18 mouse cellular contexts compared by ENCODE assay signal in the genomic region with DNA sequence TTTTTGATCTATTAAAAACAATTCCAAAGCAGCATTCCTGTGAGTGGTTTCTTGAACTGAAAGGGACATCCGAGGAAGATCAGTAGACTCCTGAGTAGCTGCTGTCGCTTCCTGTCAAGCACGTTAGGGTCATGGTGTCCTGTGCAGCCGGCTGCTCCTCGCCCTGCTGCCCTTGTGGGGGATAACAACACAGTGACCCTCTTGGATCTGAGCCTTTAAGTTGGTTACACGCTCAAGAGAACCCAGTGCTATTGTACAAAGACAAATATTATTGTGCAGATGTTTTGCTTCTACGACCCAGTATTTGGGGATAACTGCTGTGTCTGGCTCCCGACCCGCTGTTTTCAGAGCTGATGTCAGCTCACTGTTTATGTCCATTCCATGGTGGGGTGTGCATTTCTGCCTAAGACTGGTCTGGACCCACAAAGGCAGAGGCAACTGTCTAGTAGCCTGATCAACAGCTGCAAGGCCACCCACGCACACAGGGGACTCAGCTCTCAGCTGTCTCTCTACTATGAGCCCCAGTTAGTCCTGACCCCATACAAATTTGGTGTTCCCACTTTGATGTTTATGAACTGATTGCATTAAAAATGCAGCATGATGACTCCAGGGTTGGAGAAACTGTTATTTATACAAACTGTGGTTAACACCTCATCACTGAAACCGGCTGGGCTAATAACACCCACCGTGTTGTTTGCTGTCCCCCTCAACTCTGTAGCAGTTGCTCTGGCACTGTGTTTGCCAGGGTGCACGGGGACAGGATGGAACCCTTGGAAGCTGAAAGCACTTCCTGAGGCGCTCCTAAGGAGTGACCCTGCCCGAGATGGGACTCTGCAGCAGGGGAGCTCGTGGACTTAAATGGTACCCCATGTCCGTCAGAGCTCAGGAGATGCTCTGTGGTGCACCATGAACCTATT. TPM values are rescaled to one million over a fixed set of nuclear protein-coding genes. Genes with fewer than 3 reads are reported as not detected.
DNase-seq lines count a peak whose midpoint lies in the region; ATAC-seq and TF ChIP-seq lines count a peak whose summit lies in the region.
"Had no signal": no experiment of that assay in that cellular context is flagged by ENCODE, and none has a peak within 500 bp of the region (broad histone marks: within the 10 kb centered on the region; RNA-seq: fewer than 3 reads in every experiment).

No protein-coding gene starts in this region.

- no peak overlapping the region for H3K4me2 ChIP-seq in kidney, embryonic 16.5 days (replicated peaks; ENCODE audit: low read depth, low read length)
- no peak overlapping the region for H3K4me2 ChIP-seq in limb, embryonic 15.5 days
- H3K4me2 ChIP-seq: embryonic facial prominence, embryonic 12.5 days; heart, embryonic 15.5 days had no signal

- no peak for DNase-seq in kidney, postnatal 25 days
- DNase-seq in lung, postnatal 10 days = peak; percentile 81
- no peak for DNase-seq in lung, adult 2 months
- DNase-seq in MN1 (ENCODE audit: low spot score) = peak; percentile 4
- DNase-seq in layer of hippocampus, postnatal 25 days (ENCODE audit: extremely low spot score in 1 of 2, low spot score in 1 of 2) = no peak
- DNase-seq: adrenal gland, postnatal 36 days; cerebellum, adult 8-10 months; heart, adult 2 months; kidney, postnatal 36 days; left cerebral cortex, postnatal 4 days had no signal

- no peak overlapping the region for H3K27ac ChIP-seq in kidney, embryonic 16.5 days (ENCODE audit: low read length)
- H3K27ac ChIP-seq in limb, embryonic 15.5 days = no peak overlapping the region
- H3K27ac ChIP-seq: embryonic facial prominence, embryonic 12.5 days; heart, adult 2 months; heart, embryonic 15.5 days; hindbrain, postnatal 0 days; liver, embryonic 14.5 days had no signal

- 63% methylated on average over 17 of the region's 17 CpGs for WGBS in kidney, embryonic 16.5 days
- 69% methylated on average over 17 of the region's 17 CpGs for WGBS in lung, adult 2 months
- WGBS in limb, embryonic 15.5 days = 78% methylated on average over 17 of the region's 17 CpGs

- 0 out of 2 replicates have a peak, but pooled peaks cover 6% of the 10 kb centered on the region for H3K4me1 ChIP-seq in kidney, embryonic 16.5 days (ENCODE audit: insufficient read depth, low read length)
- no peaks in the 10 kb centered on the region for H3K4me1 ChIP-seq in lung, adult 2 months (ENCODE audit: control insufficient read depth, insufficient read depth, low read length)
- no peaks in the 10 kb centered on the region for H3K4me1 ChIP-seq in limb, embryonic 15.5 days
- H3K4me1 ChIP-seq: embryonic facial prominence, embryonic 12.5 days; heart, embryonic 15.5 days; megakaryocyte, embryonic 14.5 days had no signal

- TF ChIP-seq POLR2A in lung, adult 2 months (IDR thresholded peaks at IDR 0.05; ENCODE audit: borderline replicate concordance, extremely low read depth, low read depth, low read length) = no peak

- no peak overlapping the region for H3K4me3 ChIP-seq in kidney, embryonic 16.5 days (ENCODE audit: low read length)
- no peak overlapping the region for H3K4me3 ChIP-seq in lung, adult 2 months (replicated peaks; ENCODE audit: extremely low read depth, low read depth, low read length)
- H3K4me3 ChIP-seq in limb, embryonic 15.5 days = no peak overlapping the region
- H3K4me3 ChIP-seq: embryonic facial prominence, embryonic 12.5 days; heart, adult 2 months; heart, embryonic 15.5 days; megakaryocyte, embryonic 14.5 days had no signal

- no peaks in the 10 kb centered on the region for H3K9me3 ChIP-seq in kidney, embryonic 16.5 days (ENCODE audit: low read length)
- H3K9me3 ChIP-seq in limb, embryonic 15.5 days = no peaks in the 10 kb centered on the region
- H3K9me3 ChIP-seq: embryonic facial prominence, embryonic 12.5 days; heart, embryonic 15.5 days; megakaryocyte, embryonic 14.5 days had no signal

- no peak for TF ChIP-seq CTCF in lung, adult 2 months (IDR thresholded peaks at IDR 0.05; ENCODE audit: insufficient read depth, low read length)

- H3K27me3 ChIP-seq in kidney, embryonic 16.5 days (ENCODE audit: insufficient read depth, low read length) = no peaks in the 10 kb centered on the region
- no peaks in the 10 kb centered on the region for H3K27me3 ChIP-seq in limb, embryonic 15.5 days
- H3K27me3 ChIP-seq: embryonic facial prominence, embryonic 12.5 days; heart, embryonic 15.5 days; megakaryocyte, embryonic 14.5 days had no signal

- no peak overlapping the region for H3K9ac ChIP-seq in kidney, embryonic 16.5 days (replicated peaks; ENCODE audit: low read length)
- H3K9ac ChIP-seq in limb, embryonic 15.5 days = no peak overlapping the region
- H3K9ac ChIP-seq: embryonic facial prominence, embryonic 12.5 days; heart, embryonic 15.5 days; liver, embryonic 14.5 days had no signal

- peaks cover 17% of the 10 kb centered on the region for H3K36me3 ChIP-seq in kidney, embryonic 16.5 days (ENCODE audit: insufficient read depth, low read length)
- peaks cover 20% of the 10 kb centered on the region; the same call in 1 of the 2 replicates for H3K36me3 ChIP-seq in limb, embryonic 15.5 days

- peak; percentile 57; the same call in 1 of the 2 replicates for ATAC-seq in kidney, embryonic 16.5 days (ENCODE audit: low FRiP score, low TSS enrichment)
- ATAC-seq in limb, embryonic 15.5 days (ENCODE audit: insufficient number of reproducible peaks, low FRiP score, low TSS enrichment, low read depth) = 0 out of 2 replicates have a peak, but pooled peaks have one; percentile 61
- ATAC-seq: hindbrain, postnatal 0 days had no signal

RNA-seq across cellular contexts. Expression of a gene that starts 9.4 kb away (rescaled TPM):
- 17.5 and 20.6 TPM in 2 replicates for polyA plus RNA-seq in kidney, embryonic 16.5 days (2015; fragmentation: Nextera tagmentation; extraction: Ambion mirVana)
- polyA plus RNA-seq in lung, adult 2 months (2012; rRNA removed) = 5.6 and 5.9 TPM in 2 replicates
- 73.8 and 75.6 TPM in 2 replicates for polyA plus RNA-seq in limb, embryonic 15.5 days (2015; fragmentation: Nextera tagmentation; extraction: Ambion mirVana)
- 10 to 100 TPM; 29.2 to 30.7 TPM for total RNA-seq in layer of hippocampus, postnatal 25 days (2021)
- total RNA-seq: common myeloid progenitor, adult 5-6 weeks had no signal

RNA-seq across cellular contexts. Expression of a gene that starts 33.9 kb away (rescaled TPM):
- polyA plus RNA-seq in kidney, embryonic 16.5 days (2015; fragmentation: Nextera tagmentation; extraction: Ambion mirVana) = 69.3 and 73.1 TPM in 2 replicates
- 2.3 and 3.4 TPM in 2 replicates for polyA plus RNA-seq in lung, adult 2 months (2012; rRNA removed)
- polyA plus RNA-seq in limb, embryonic 15.5 days (2015; fragmentation: Nextera tagmentation; extraction: Ambion mirVana) = 61.3 and 64.6 TPM in 2 replicates
- total RNA-seq in layer of hippocampus, postnatal 25 days (2021) = 10 to 100 TPM; 14.8 to 14.9 TPM

Comparison
In these comparisons a context has a peak if more than half of its experiments do, and no peak if none do; other contexts are left out.
1. DNase-seq: peak in lung, postnatal 10 days (single experiment) and MN1 (single experiment); none in kidney, postnatal 25 days (0 of 2), lung, adult 2 months (single experiment) and layer of hippocampus, postnatal 25 days (0 of 2).
2. RNA of a gene that starts 33.9 kb away (polyA plus RNA-seq): 69.3 to 73.1 TPM in kidney, embryonic 16.5 days and 61.3 to 64.6 TPM in limb, embryonic 15.5 days; 2.3 to 3.4 TPM in lung, adult 2 months; every median in the first group is over 10 times any median in the second.